Mouse (Mus musculus) hindbrain, embryonic 14.5 days (tissue): ENCODE measurements around the gene Ppp3ca. TPM values are rescaled to one million over a fixed set of nuclear protein-coding genes. Genes with fewer than 3 reads are reported as not detected.

Experiments
- ATAC-seq: fragments of 200-750 bp; cut with Nextera tagmentation; 2 replicates; pipeline ENCODE4 v1.8.0; 2017; ENCODE audit warnings: moderate number of reproducible peaks, mild to moderate bottlenecking, moderate TSS enrichment, moderate library complexity; ENCODE audit not compliant: low FRiP score
- DNase-seq: peaks from one replicate; pipeline ENCODE4 v3.0.0-alpha.2; 2015; ENCODE audit warnings: low spot score
- H3K27ac ChIP-seq: fragments of 300-500 bp; sonication (generic); 2 replicates; pipeline ENCODE4 v1.5.1; 2014; ENCODE audit warnings: mild to moderate bottlenecking, moderate library complexity
- H3K27me3 ChIP-seq: fragments of 300-500 bp; sonication (generic); 2 replicates; pipeline ENCODE4 v1.6.1; 2014; ENCODE audit warnings: mild to moderate bottlenecking, low read length, mixed read lengths; ENCODE audit not compliant: control insufficient read depth, insufficient read depth
- H3K36me3 ChIP-seq: fragments of 300-500 bp; sonication (generic); replicated peaks from 2 replicates; pipeline ENCODE4 v1.6.1; 2014; ENCODE audit not compliant: control insufficient read depth, insufficient read depth
- H3K4me1 ChIP-seq: fragments of 300-500 bp; sonication (generic); replicated peaks from 2 replicates; pipeline ENCODE4 v1.6.1; 2014; ENCODE audit warnings: antibody characterized with exemption, low read length, mixed read lengths; ENCODE audit not compliant: control insufficient read depth, insufficient read depth
- H3K4me2 ChIP-seq: fragments of 300-500 bp; sonication (generic); replicated peaks from 2 replicates; pipeline ENCODE4 v1.6.1; 2014; ENCODE audit warnings: mild to moderate bottlenecking, moderate library complexity
- H3K4me3 ChIP-seq: fragments of 300-500 bp; sonication (generic); replicated peaks from 2 replicates; pipeline ENCODE4 v1.5.1; 2014; ENCODE audit warnings: mild to moderate bottlenecking, low read length
- H3K9ac ChIP-seq: fragments of 300-500 bp; sonication (generic); 2 replicates; pipeline ENCODE4 v1.6.1; 2014
- H3K9me3 ChIP-seq: fragments of 300-500 bp; sonication (generic); 2 replicates; pipeline ENCODE4 v1.6.1; 2016; ENCODE audit warnings: low read length; ENCODE audit not compliant: control insufficient read depth
- WGBS: fragments of 180-500 bp; shearing (Covaris S2); extraction: QIAGEN DNeasy Blood & Tissue Kit; methylation state at CpG from one replicate; pipeline ENCODE4 v1.1.7; 2014; 5-methylcytosine and 5-hydroxymethylcytosine counted together
- polyA plus RNA-seq: library from polyadenylated mRNA; unstranded; fragments of >200 nt; fragmentation: Nextera tagmentation; extraction: Ambion mirVana; gene quantifications from 2 replicates; pipeline ENCODE4 v1.2.1, GENCODE M21; 2014

Ppp3ca gene
- polyA plus RNA-seq, 1 experiment from 2014 or later = 181 TPM

DNA sequence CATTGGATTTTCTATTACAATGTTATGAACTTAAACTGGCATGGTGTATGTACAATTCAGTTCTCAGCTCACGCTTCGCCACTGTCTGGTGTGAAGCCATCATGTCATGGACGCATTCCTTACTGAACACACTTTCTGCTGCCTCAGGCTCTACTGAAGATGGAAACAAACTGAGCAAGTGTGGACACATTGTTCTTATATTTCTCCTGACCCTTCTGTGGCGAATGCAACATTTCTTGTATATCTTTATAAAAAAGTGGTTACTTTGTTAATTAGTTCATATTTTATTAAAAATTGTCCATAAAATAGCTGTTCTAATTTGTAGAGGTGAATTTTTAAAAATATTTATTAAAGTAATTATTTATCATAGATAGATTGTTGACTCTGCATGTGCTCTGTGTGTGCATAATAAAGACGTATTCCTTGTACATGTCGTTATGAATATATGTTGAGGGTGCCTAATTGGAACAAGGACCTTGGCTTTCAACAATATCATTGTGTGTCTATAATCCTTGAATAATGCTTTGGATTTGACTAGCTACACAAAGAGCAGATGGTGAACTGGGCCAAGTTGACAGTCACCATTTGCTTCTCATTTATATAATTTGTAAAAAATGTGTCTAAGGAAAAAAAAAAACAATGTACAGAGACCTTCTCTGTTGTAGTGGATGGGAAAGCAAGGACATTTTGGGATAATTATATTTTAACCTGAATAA lies 79.0 kb downstream of the Ppp3ca start:
- no peaks in the 10 kb centered on the region for H3K9me3 ChIP-seq
- no peak for ATAC-seq
- no peaks in the 10 kb centered on the region for H3K36me3 ChIP-seq
- no peaks in the 10 kb centered on the region for H3K27me3 ChIP-seq
- 66% methylated on average over 6 of the region's 6 CpGs for WGBS
- no peak overlapping the region for H3K9ac ChIP-seq
- DNase-seq = no peak
- peaks cover 29% of the 10 kb centered on the region for H3K4me1 ChIP-seq
- no peak overlapping the region for H3K4me2 ChIP-seq
- no peak overlapping the region for H3K27ac ChIP-seq
- H3K4me3 ChIP-seq = no peak overlapping the region

DNA sequence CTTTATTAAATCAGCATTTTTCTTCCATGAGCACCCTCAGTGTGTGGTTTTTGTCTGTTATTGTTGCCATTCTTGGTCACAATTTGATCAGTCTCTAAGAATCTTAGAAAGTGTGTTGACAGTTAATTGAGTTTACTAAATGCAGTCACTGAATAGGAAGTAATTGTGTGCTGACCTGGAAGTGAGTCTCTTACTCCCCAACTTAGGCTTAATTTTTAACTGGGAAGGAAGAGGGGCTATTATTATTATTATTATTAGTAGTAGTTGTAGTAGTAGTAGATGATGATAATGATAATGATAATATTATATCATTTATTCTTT lies 79.5 kb downstream of the Ppp3ca start:
- ATAC-seq (no peak), DNase-seq (no peak)
- Histone ChIP-seq H3K4me3 (no peak overlapping the region), H3K9me3 (no peaks in the 10 kb centered on the region), H3K4me1 (peaks cover 27% of the 10 kb centered on the region), H3K36me3 (no peaks in the 10 kb centered on the region), H3K9ac (no peak overlapping the region), H3K4me2 (no peak overlapping the region), H3K27me3 (no peaks in the 10 kb centered on the region), H3K27ac (no peak overlapping the region)

DNA sequence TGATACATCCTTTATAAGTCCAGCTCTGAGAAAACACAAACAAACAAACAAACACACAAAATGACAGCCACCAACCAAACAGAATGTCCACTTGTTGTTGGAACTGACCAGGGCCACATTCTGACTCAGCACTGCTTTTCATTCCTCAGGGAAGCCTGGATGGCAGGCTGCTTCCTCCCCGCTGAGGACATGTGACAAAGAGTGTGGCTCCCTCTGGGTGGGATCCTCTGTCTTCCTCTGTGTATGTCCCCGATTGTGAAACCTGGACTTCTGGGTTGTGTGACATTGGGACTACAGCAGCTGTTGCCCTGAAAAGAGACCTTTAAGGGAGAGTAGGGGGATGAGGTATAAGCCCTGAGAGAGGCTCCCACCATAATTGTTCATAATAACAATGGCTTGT lies 80.0 kb downstream of the Ppp3ca start:
- Histone ChIP-seq H3K4me2 (no peak overlapping the region), H3K9me3 (no peaks in the 10 kb centered on the region), H3K27me3 (no peaks in the 10 kb centered on the region), H3K4me1 (peaks cover 27% of the 10 kb centered on the region), H3K27ac (no peak overlapping the region), H3K9ac (no peak overlapping the region), H3K4me3 (no peak overlapping the region), H3K36me3 (no peaks in the 10 kb centered on the region)
- ATAC-seq = no peak
- no peak for DNase-seq
- WGBS = 16% methylated on average over 2 of the region's 2 CpGs

DNA sequence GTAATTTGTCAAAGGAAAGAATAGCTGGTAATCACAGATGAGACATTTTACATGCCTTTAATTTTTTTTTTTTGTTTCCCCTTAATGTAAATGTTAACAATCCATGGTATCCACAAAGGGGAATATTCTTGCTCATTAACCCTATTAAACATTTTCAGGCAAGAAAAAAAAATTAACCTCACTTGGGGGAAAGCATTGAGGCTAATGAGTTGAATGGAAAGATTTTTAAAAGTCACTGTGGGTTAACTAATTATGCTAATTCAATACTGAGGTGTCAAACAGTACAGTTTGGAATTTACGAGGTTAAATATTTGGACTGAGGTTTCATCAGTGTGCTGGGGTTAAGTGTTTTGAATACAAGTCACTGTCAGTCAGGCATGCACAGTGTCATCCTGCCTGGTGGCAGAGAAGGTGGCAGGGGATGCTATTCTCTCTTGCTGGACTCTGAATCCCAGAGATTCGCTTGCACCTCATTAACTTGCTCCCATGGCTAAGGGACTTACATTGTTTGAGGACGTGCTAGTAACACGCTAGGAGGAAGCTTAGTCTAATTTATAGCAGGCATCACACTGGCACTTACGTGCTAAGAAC lies 82.3 kb downstream of the Ppp3ca start:
- no peaks in the 10 kb centered on the region for H3K36me3 ChIP-seq
- no peak overlapping the region for H3K4me3 ChIP-seq
- peaks cover 30% of the 10 kb centered on the region for H3K4me1 ChIP-seq
- ATAC-seq = peak; percentile 49; the same call in 1 of the 2 replicates
- H3K4me2 ChIP-seq = no peak overlapping the region
- WGBS = 23% methylated on average over 5 of the region's 5 CpGs
- no peaks in the 10 kb centered on the region for H3K9me3 ChIP-seq
- H3K9ac ChIP-seq = no peak overlapping the region
- no peak overlapping the region for H3K27ac ChIP-seq
- no peaks in the 10 kb centered on the region for H3K27me3 ChIP-seq
- DNase-seq = no peak

DNA sequence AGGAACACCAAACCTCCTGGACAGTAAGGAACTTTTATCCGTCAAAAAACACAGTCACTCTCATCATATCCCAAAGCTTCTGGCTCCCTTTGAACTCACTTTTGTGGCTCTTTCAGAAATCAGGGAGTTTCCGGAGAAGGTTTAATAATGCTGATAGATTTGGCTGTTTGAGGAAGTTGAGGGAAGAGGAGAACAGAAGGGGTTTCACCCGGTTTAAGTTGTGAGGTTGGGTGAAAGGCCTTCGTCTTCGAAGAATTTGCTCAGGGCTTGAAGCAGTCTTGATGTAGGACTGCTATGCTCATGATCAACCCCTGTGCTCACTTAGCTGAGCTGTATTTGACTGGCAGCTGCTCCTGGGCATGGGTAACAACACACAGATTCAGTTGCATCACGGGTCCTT lies 86.2 kb downstream of the Ppp3ca start:
- WGBS = 93% methylated on average over 6 of the region's 6 CpGs
- Histone ChIP-seq H3K9ac (no peak overlapping the region), H3K27me3 (no peaks in the 10 kb centered on the region), H3K27ac (no peak overlapping the region), H3K9me3 (no peaks in the 10 kb centered on the region), H3K4me3 (no peak overlapping the region), H3K36me3 (no peaks in the 10 kb centered on the region), H3K4me2 (no peak overlapping the region), H3K4me1 (peaks cover 22% of the 10 kb centered on the region)
- ATAC-seq (no peak), DNase-seq (no peak)

DNA sequence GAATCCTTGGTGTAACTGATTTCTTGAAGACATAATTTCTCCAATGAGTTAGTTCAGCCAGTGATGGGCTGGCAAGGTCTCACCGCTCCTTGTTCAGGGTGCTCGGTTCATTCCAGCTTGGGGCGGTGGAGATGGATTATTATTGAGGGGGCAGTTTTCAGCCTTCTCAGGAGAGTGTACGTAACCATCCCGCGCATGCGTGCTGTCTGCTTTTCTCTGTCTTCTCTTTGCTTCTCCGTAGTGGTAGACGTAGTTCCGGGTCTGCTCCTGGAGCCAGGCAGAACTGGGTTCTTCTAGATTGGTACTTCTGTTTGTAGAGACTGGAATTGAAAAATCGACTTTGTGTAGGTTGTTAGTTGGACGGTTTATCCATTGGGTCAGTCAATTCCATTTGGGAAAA lies 89.5 kb downstream of the Ppp3ca start:
- no peak for DNase-seq
- Histone ChIP-seq H3K4me3 (no peak overlapping the region), H3K9ac (no peak overlapping the region), H3K4me1 (peaks cover 20% of the 10 kb centered on the region), H3K27me3 (no peaks in the 10 kb centered on the region), H3K36me3 (no peaks in the 10 kb centered on the region), H3K27ac (no peak overlapping the region), H3K9me3 (no peaks in the 10 kb centered on the region), H3K4me2 (no peak overlapping the region)
- WGBS = 91% methylated on average over 12 of the region's 12 CpGs
- no peak for ATAC-seq

DNA sequence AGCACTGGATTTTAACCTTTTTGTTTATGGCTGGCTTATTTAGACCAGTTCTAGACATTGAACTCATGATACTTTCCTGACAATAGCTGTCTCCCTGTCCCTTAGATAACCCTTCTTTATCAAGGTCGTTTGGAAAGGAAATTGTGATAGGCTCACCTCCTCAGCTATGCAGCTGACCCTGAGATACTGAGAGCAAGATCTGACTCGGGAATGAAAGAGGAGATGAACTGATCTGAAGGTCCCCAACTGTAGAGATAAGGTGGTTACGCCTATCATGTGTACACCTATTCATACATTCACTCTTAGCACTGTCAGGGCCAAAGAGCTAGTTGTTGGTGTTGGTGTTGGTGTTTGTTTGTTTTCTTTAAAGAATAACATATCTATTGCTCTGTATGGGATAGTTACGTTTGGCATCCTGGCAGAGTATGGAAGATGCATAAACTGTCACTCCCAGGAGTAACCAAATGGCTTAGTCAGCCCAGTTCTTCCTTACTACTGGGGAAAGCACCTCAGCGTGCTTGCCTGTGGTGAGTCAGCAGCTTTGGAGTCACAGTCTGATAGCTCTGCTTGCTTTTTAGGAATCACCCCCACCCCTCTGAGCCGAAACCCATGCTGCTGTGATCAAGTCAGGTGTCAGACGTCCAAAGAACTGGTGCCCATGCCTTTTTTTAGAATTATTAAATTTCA lies 91.5 kb downstream of the Ppp3ca start:
- H3K36me3 ChIP-seq = no peaks in the 10 kb centered on the region
- H3K27ac ChIP-seq = no peak overlapping the region
- H3K9ac ChIP-seq = no peak overlapping the region
- H3K4me2 ChIP-seq = no peak overlapping the region
- H3K9me3 ChIP-seq = no peaks in the 10 kb centered on the region
- no peak overlapping the region for H3K4me3 ChIP-seq
- DNase-seq = no peak
- 83% methylated on average over 7 of the region's 7 CpGs for WGBS
- H3K4me1 ChIP-seq = peaks cover 21% of the 10 kb centered on the region; the same call in 1 of the 2 replicates
- H3K27me3 ChIP-seq = no peaks in the 10 kb centered on the region
- ATAC-seq = no peak

DNA sequence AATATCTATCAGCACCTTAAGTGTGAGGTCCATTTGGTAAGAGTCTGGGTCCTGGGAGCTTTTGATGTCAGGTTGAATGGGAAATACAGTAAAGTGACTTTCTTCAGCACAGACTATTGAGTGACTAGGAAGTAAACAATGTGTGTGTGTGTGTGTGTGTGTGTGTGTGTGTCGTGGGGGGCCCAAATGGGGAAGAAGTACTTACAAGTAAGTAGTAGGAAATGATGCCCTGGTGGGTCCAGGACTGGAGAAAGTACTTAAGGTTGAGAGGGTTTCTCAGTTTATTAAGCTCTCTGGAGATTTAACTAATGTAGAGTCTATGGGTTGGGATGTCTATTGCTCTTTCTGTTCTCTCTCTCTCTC lies 92.0 kb downstream of the Ppp3ca start:
- Histone ChIP-seq H3K36me3 (no peaks in the 10 kb centered on the region), H3K9ac (no peak overlapping the region), H3K27me3 (no peaks in the 10 kb centered on the region), H3K9me3 (no peaks in the 10 kb centered on the region), H3K4me3 (no peak overlapping the region), H3K27ac (no peak overlapping the region), H3K4me1 (peaks cover 21% of the 10 kb centered on the region; the same call in 1 of the 2 replicates), H3K4me2 (no peak overlapping the region)
- no peak for ATAC-seq
- DNase-seq = no peak
- 86% methylated on average over 1 of the region's 1 CpGs for WGBS

DNA sequence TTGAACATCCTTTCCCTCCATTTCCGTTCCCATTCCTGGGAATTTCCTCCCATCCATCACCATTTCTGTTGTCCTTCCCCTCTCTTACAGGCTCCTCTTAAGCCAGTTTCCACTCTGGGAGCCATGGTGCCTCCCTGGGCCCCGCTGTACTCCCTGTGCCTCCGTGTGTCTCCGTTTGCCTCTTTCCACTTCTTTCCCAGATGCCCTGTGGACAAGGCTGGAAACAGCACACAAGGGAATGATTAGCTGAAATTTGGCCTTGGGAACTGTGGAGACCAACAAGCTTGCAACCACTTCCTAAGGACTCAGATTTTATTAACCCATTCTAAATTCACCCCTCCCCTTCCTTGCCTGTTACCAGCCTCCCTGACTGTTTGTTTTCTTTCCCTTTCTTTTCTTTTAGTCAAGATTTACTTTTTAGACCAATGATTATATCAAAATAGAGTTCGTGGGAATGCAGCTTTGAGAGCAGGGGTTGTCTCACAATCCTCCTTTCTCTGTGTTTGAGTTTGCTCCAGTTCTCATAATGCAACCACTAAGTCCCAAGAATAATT lies 93.9 kb downstream of the Ppp3ca start:
- Histone ChIP-seq H3K9me3 (no peaks in the 10 kb centered on the region), H3K9ac (no peak overlapping the region), H3K4me1 (peaks cover 18% of the 10 kb centered on the region; the same call in 1 of the 2 replicates), H3K27me3 (no peaks in the 10 kb centered on the region), H3K4me3 (no peak overlapping the region), H3K27ac (no peak overlapping the region), H3K4me2 (no peak overlapping the region), H3K36me3 (no peaks in the 10 kb centered on the region)
- ATAC-seq (no peak), DNase-seq (no peak)
- 62% methylated on average over 5 of the region's 5 CpGs for WGBS
